Mouse (Mus musculus) embryonic facial prominence, embryonic 12.5 days (tissue): Measurements from ENCODE around the gene H3f3a. TPM values are rescaled to one million over a fixed set of nuclear protein-coding genes. Genes with fewer than 3 reads are reported as not detected.
A peak's percentile ranks its signal among the peaks of the same experiment; 100 is the strongest.

ENCODE experiments used
- ATAC-seq: fragments of 200-750 bp; cut with Nextera tagmentation; 2 replicates; pipeline ENCODE4 v1.8.0; 2017; ENCODE audit not compliant: insufficient number of reproducible peaks, insufficient read depth, low FRiP score, low TSS enrichment
- H3K27ac ChIP-seq: fragments of 300-500 bp; sonication (generic); 2 replicates; pipeline ENCODE4 v1.5.1; 2016; ENCODE audit warnings: mild to moderate bottlenecking
- H3K27me3 ChIP-seq: fragments of 300-500 bp; sonication (generic); 2 replicates; pipeline ENCODE4 v1.6.1; 2016; ENCODE audit warnings: mild to moderate bottlenecking, moderate library complexity
- H3K36me3 ChIP-seq: fragments of 300-500 bp; sonication (generic); 2 replicates; pipeline ENCODE4 v1.6.1; 2016; ENCODE audit warnings: mild to moderate bottlenecking
- H3K4me1 ChIP-seq: fragments of 300-500 bp; sonication (generic); 2 replicates; pipeline ENCODE4 v1.6.1; 2016
- H3K4me2 ChIP-seq: fragments of 300-500 bp; sonication (generic); replicated peaks from 2 replicates; pipeline ENCODE4 v1.6.1; 2016; ENCODE audit warnings: mild to moderate bottlenecking, moderate library complexity
- H3K4me3 ChIP-seq: fragments of 300-500 bp; sonication (generic); 2 replicates; pipeline ENCODE4 v1.5.1; 2016; ENCODE audit warnings: mild to moderate bottlenecking
- H3K9ac ChIP-seq: fragments of 300-500 bp; sonication (generic); 2 replicates; pipeline ENCODE4 v1.6.1; 2016; ENCODE audit warnings: mild to moderate bottlenecking, moderate library complexity
- H3K9me3 ChIP-seq: fragments of 300-500 bp; sonication (generic); 2 replicates; pipeline ENCODE4 v1.6.1; 2016; ENCODE audit warnings: mild to moderate bottlenecking, moderate library complexity
- WGBS: fragments of 180-500 bp; shearing (Covaris S2); methylation state at CpG from one replicate; pipeline ENCODE4 v1.1.7; 2016; 5-methylcytosine and 5-hydroxymethylcytosine counted together
- polyA plus RNA-seq: library from polyadenylated mRNA; unstranded; fragments of >200 nt; fragmentation: Nextera tagmentation; extraction: Ambion mirVana; gene quantifications from 2 replicates; pipeline ENCODE4 v1.2.1, GENCODE M21; 2016

The H3f3a gene
- polyA plus RNA-seq, 1 experiment from 2014 or later = 3,209 TPM

- Histone ChIP-seq H3K4me2 (peak overlapping the region; percentile 77), H3K27ac (peak overlapping the region; percentile 4), H3K9ac (peak overlapping the region; percentile 60), H3K4me1 (peaks cover 12% of the 10 kb centered on the region; the same call in 1 of the 2 replicates), H3K9me3 (no peaks in the 10 kb centered on the region), H3K27me3 (peaks cover 3% of the 10 kb centered on the region; the same call in 1 of the 2 replicates), H3K36me3 (no peaks in the 10 kb centered on the region), H3K4me3 (peak overlapping the region; percentile 44)
- 13% methylated on average over 10 of the region's 10 CpGs for WGBS
- ATAC-seq = no peak
Observed at GRCm38 (mm10) chr1:180767541-180768333, 46.0 kb downstream of the H3f3a start.

- no peak overlapping the region for H3K4me2 ChIP-seq
- no peak overlapping the region for H3K27ac ChIP-seq
- H3K9me3 ChIP-seq = no peaks in the 10 kb centered on the region
- peaks cover 12% of the 10 kb centered on the region; the same call in 1 of the 2 replicates for H3K4me1 ChIP-seq
- ATAC-seq = no peak
- WGBS = 59% methylated on average over 5 of the region's 5 CpGs
- H3K36me3 ChIP-seq = no peaks in the 10 kb centered on the region
- H3K4me3 ChIP-seq = no peak overlapping the region
- H3K27me3 ChIP-seq = peaks cover 3% of the 10 kb centered on the region; the same call in 1 of the 2 replicates
- no peak overlapping the region for H3K9ac ChIP-seq
Observed at GRCm38 (mm10) chr1:180766557-180766956, 47.2 kb downstream of the H3f3a start.

DNA sequence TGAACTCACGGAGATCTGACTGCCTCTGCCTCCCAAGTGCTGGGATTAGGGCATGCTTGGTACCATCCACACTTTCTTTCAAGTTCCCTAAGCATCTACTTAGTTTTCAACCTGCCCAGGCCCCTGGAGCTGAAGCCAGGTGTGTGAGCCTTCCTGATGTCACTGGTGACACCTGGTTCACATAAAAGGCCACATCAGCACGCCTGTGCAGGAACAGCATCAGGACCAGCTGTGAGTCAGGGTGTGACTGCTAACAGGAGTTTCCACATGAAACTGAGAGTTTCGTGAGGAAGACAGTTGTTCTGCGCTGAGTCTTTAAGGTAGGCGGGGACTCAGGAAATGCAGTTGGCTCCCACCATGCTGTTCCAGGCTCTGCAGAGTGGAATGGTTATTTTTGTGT lies 48.4 kb downstream of the H3f3a start:
- peaks cover 3% of the 10 kb centered on the region; the same call in 1 of the 2 replicates for H3K27me3 ChIP-seq
- no peak for ATAC-seq
- H3K9ac ChIP-seq = no peak overlapping the region
- H3K4me2 ChIP-seq = no peak overlapping the region
- H3K36me3 ChIP-seq = no peaks in the 10 kb centered on the region
- 79% methylated on average over 5 of the region's 5 CpGs for WGBS
- H3K9me3 ChIP-seq = no peaks in the 10 kb centered on the region
- H3K4me3 ChIP-seq = no peak overlapping the region
- H3K4me1 ChIP-seq = peaks cover 12% of the 10 kb centered on the region; the same call in 1 of the 2 replicates
- H3K27ac ChIP-seq = no peak overlapping the region

DNA sequence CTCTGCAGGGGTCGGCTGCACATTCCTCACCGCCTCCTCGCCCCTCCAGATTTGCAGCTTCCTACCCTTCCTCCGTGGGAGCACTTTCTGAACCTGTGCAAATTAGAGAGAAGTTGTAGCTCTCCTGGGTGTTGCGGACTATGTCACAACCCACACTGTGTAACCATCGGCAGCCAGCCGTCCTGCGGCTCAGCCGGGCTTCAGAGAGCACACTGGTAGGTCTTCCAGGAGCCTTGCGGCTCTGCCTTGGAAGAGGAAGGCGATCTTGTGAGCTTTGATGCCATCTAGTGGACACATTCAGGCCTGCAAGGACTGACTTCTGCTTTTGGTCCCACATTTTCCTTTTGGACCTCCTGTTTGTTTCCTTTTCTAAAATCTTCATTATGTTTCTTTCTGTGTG lies 49.9 kb downstream of the H3f3a start:
- Histone ChIP-seq H3K36me3 (no peaks in the 10 kb centered on the region), H3K4me1 (peaks cover 10% of the 10 kb centered on the region; the same call in 1 of the 2 replicates), H3K27ac (no peak overlapping the region), H3K9me3 (no peaks in the 10 kb centered on the region), H3K9ac (peak overlapping the region; percentile 28; the same call in 1 of the 2 replicates), H3K4me2 (peak overlapping the region; percentile 70), H3K27me3 (peaks cover 3% of the 10 kb centered on the region; the same call in 1 of the 2 replicates), H3K4me3 (peak overlapping the region; percentile 39)
- ATAC-seq = peak; percentile 82
- WGBS = 2% methylated on average over 11 of the region's 11 CpGs

GRCm38 (mm10) chr1:180763307-180763706 lies 50.4 kb downstream of the H3f3a start:
- H3K9ac ChIP-seq = peak overlapping the region; percentile 28; the same call in 1 of the 2 replicates
- H3K4me1 ChIP-seq = 0 out of 2 replicates have a peak, but pooled peaks cover 6% of the 10 kb centered on the region
- H3K4me2 ChIP-seq = peak overlapping the region; percentile 70
- H3K4me3 ChIP-seq = peak overlapping the region; percentile 39
- no peak overlapping the region for H3K27ac ChIP-seq
- peaks cover 3% of the 10 kb centered on the region; the same call in 1 of the 2 replicates for H3K27me3 ChIP-seq
- H3K36me3 ChIP-seq = no peaks in the 10 kb centered on the region
- WGBS = 7% methylated on average over 14 of the region's 14 CpGs
- ATAC-seq = no peak
- H3K9me3 ChIP-seq = no peaks in the 10 kb centered on the region

DNA sequence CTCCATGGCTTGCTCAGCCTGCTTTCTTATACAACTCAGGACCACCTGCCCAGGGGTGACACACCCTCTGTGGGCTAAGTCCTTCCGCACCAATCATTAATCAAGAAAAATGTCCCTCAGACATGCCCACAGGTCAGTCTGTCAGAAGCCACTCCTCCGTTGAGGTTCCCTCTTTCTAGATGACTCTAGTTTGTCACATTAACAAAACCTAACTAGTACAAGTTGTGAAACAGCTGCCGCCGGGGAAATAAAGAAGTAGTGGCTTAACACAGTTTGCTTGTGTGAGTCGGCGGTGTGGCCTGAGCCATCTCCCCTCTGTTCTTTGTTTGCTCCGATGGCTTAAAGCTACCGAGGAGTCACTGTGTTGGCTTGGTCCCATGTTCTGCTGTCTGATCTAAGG lies 51.1 kb downstream of the H3f3a start:
- Histone ChIP-seq H3K4me2 (no peak overlapping the region), H3K36me3 (no peaks in the 10 kb centered on the region), H3K27me3 (peaks cover 3% of the 10 kb centered on the region; the same call in 1 of the 2 replicates), H3K9me3 (no peaks in the 10 kb centered on the region), H3K27ac (no peak overlapping the region), H3K9ac (no peak overlapping the region), H3K4me3 (no peak overlapping the region), H3K4me1 (0 out of 2 replicates have a peak, but pooled peaks cover 4% of the 10 kb centered on the region)
- 80% methylated on average over 8 of the region's 8 CpGs for WGBS
- no peak for ATAC-seq

DNA sequence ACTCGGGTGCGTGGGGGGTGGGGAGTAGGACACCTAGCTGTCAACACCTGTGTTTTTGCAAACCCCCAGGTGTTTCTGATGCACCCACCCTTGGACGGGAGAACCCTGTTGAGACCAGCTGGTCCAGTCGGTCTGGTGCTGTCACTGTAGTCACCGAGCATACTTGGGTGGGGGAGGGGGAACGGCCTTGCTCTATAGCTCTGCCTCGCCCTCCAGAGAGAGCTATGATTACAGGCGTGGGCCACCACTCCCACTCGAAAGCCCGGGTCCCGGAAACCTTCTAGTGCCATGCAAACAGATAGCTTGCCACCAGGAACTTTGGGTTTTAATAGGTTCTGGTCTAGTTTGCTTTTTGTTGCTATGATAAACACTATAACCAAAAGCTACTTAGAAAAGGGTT lies 51.6 kb downstream of the H3f3a start:
- H3K9ac ChIP-seq = no peak overlapping the region
- H3K4me3 ChIP-seq = no peak overlapping the region
- no peaks in the 10 kb centered on the region for H3K4me1 ChIP-seq
- no peak overlapping the region for H3K4me2 ChIP-seq
- 82% methylated on average over 11 of the region's 11 CpGs for WGBS
- ATAC-seq = no peak
- peaks cover 3% of the 10 kb centered on the region; the same call in 1 of the 2 replicates for H3K27me3 ChIP-seq
- no peak overlapping the region for H3K27ac ChIP-seq
- no peaks in the 10 kb centered on the region for H3K9me3 ChIP-seq
- no peaks in the 10 kb centered on the region for H3K36me3 ChIP-seq

GRCm38 (mm10) chr1:180757956-180758520 lies 55.7 kb downstream of the H3f3a start:
- Histone ChIP-seq H3K4me2 (no peak overlapping the region), H3K9ac (no peak overlapping the region), H3K4me3 (no peak overlapping the region), H3K9me3 (no peaks in the 10 kb centered on the region), H3K27ac (no peak overlapping the region), H3K27me3 (peaks cover 2% of the 10 kb centered on the region; the same call in 1 of the 2 replicates), H3K4me1 (no peaks in the 10 kb centered on the region), H3K36me3 (peaks cover 6% of the 10 kb centered on the region; the same call in 1 of the 2 replicates)
- no peak for ATAC-seq
- 93% methylated on average over 7 of the region's 7 CpGs for WGBS

GRCm38 (mm10) chr1:180757252-180757955 lies 56.3 kb downstream of the H3f3a start:
- H3K4me3 ChIP-seq = no peak overlapping the region
- no peak overlapping the region for H3K9ac ChIP-seq
- no peak overlapping the region for H3K4me2 ChIP-seq
- WGBS = 86% methylated on average over 3 of the region's 3 CpGs
- H3K36me3 ChIP-seq = peaks cover 12% of the 10 kb centered on the region
- H3K9me3 ChIP-seq = no peaks in the 10 kb centered on the region
- no peaks in the 10 kb centered on the region for H3K4me1 ChIP-seq
- ATAC-seq = no peak
- H3K27me3 ChIP-seq = no peaks in the 10 kb centered on the region
- H3K27ac ChIP-seq = no peak overlapping the region

GRCm38 (mm10) chr1:180756711-180757110 lies 57.0 kb downstream of the H3f3a start:
- no peak overlapping the region for H3K4me3 ChIP-seq
- no peak overlapping the region for H3K4me2 ChIP-seq
- WGBS = 96% methylated on average over 2 of the region's 2 CpGs
- ATAC-seq = no peak
- no peak overlapping the region for H3K27ac ChIP-seq
- H3K27me3 ChIP-seq = no peaks in the 10 kb centered on the region
- no peaks in the 10 kb centered on the region for H3K4me1 ChIP-seq
- peaks cover 19% of the 10 kb centered on the region for H3K36me3 ChIP-seq
- H3K9ac ChIP-seq = no peak overlapping the region
- no peaks in the 10 kb centered on the region for H3K9me3 ChIP-seq

DNA sequence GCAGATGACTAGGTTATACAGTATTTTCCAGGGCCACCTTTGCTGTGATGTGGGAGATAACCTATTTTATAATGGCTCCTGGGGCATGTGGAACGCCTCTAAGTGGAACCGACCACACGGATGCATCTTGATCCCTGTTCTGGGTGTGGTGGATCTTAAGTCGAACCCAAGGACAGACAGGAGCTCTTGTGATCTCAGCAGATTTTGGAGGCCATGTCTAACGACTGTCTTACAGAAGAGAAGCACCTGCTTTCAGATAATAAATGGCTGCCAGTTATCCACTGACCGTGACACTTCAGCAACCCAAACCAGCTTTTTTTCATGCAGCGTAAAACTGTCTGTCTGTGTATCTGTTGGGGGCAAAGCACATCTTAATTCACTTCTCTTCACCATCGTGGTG lies 59.4 kb downstream of the H3f3a start:
- Histone ChIP-seq H3K36me3 (peaks cover 24% of the 10 kb centered on the region), H3K9me3 (no peaks in the 10 kb centered on the region), H3K4me2 (no peak overlapping the region), H3K4me1 (no peaks in the 10 kb centered on the region), H3K4me3 (no peak overlapping the region), H3K27ac (no peak overlapping the region), H3K27me3 (no peaks in the 10 kb centered on the region), H3K9ac (no peak overlapping the region)
- no peak for ATAC-seq
- WGBS = 92% methylated on average over 8 of the region's 8 CpGs
